Mouse (Mus musculus): ENCODE measurements around the gene D1Pas1. TPM values are rescaled to one million over a fixed set of nuclear protein-coding genes. Genes with fewer than 3 reads are reported as not detected.

Gene D1Pas1
- polyA plus RNA-seq, 1 experiment = 2.5 TPM

- no peak overlapping the region for H3K4me3 ChIP-seq (ENCODE audit: low read depth, low read length)
- no peak for TF ChIP-seq POLR2A (IDR thresholded peaks at IDR 0.05; ENCODE audit: insufficient read depth, low read length)
- no peak for TF ChIP-seq CTCF (IDR thresholded peaks at IDR 0.05; ENCODE audit: low read depth, low read length)
- no peak for TF ChIP-seq EP300 (IDR thresholded peaks at IDR 0.05; ENCODE audit: insufficient read depth, low read depth, low read length)
These were observed 12.6 kb upstream of the D1Pas1 start for GRCm38 (mm10) chr1:186954591-186954990.

GRCm38 (mm10) chr1:186959380-186959779 is 7.8 kb upstream of the D1Pas1 start:
- Histone ChIP-seq H3K4me3 (ENCODE audit: low read depth, low read length) (no peak overlapping the region), H3K9me3 (replicated peaks; ENCODE audit: control insufficient read depth, insufficient read depth, low read length, poor library complexity, severe bottlenecking) (no peaks in the 10 kb centered on the region), H3K27ac (ENCODE audit: insufficient read depth, low read length) (no peak overlapping the region), H3K27me3 (ENCODE audit: control insufficient read depth, insufficient read depth, low read length, poor library complexity, severe bottlenecking) (no peaks in the 10 kb centered on the region), H3K9ac (ENCODE audit: low read depth, poor library complexity, severe bottlenecking) (no peak overlapping the region), H3K4me1 (ENCODE audit: control insufficient read depth, insufficient read depth, low read length) (no peaks in the 10 kb centered on the region), H3K36me3 (ENCODE audit: control insufficient read depth, insufficient read depth, low read length, poor library complexity, severe bottlenecking) (no peaks in the 10 kb centered on the region)
- peak; percentile 65 for TF ChIP-seq CTCF (IDR thresholded peaks at IDR 0.05; ENCODE audit: low read depth, low read length)
- no peak for TF ChIP-seq EP300 (IDR thresholded peaks at IDR 0.05; ENCODE audit: insufficient read depth, low read depth, low read length)
- TF ChIP-seq POLR2A (IDR thresholded peaks at IDR 0.05; ENCODE audit: insufficient read depth, low read length) = no peak

More at GRCm38 (mm10) chr1:186954591-186954990, 12.6 kb upstream of the D1Pas1 start:
- H3K27ac ChIP-seq (ENCODE audit: insufficient read depth, low read length) = no peak overlapping the region
- no peaks in the 10 kb centered on the region for H3K4me1 ChIP-seq (ENCODE audit: control insufficient read depth, insufficient read depth, low read length)
- H3K9ac ChIP-seq (ENCODE audit: low read depth, poor library complexity, severe bottlenecking) = no peak overlapping the region
- no peaks in the 10 kb centered on the region for H3K27me3 ChIP-seq (ENCODE audit: control insufficient read depth, insufficient read depth, low read length, poor library complexity, severe bottlenecking)
- no peaks in the 10 kb centered on the region for H3K9me3 ChIP-seq (replicated peaks; ENCODE audit: control insufficient read depth, insufficient read depth, low read length, poor library complexity, severe bottlenecking)
- H3K36me3 ChIP-seq (ENCODE audit: control insufficient read depth, insufficient read depth, low read length, poor library complexity, severe bottlenecking) = no peaks in the 10 kb centered on the region

GRCm38 (mm10) chr1:186964143-186964875 is 2.9 kb upstream of the D1Pas1 start:
- H3K9ac ChIP-seq (ENCODE audit: low read depth, poor library complexity, severe bottlenecking) = no peak overlapping the region
- TF ChIP-seq POLR2A (IDR thresholded peaks at IDR 0.05; ENCODE audit: insufficient read depth, low read length) (no peak), CTCF (IDR thresholded peaks at IDR 0.05; ENCODE audit: low read depth, low read length) (no peak), EP300 (IDR thresholded peaks at IDR 0.05; ENCODE audit: insufficient read depth, low read depth, low read length) (no peak)
- H3K4me3 ChIP-seq (ENCODE audit: low read depth, low read length) = no peak overlapping the region
- H3K9me3 ChIP-seq (replicated peaks; ENCODE audit: control insufficient read depth, insufficient read depth, low read length, poor library complexity, severe bottlenecking) = peaks cover 10% of the 10 kb centered on the region
- H3K4me1 ChIP-seq (ENCODE audit: control insufficient read depth, insufficient read depth, low read length) = no peaks in the 10 kb centered on the region
- H3K36me3 ChIP-seq (ENCODE audit: control insufficient read depth, insufficient read depth, low read length, poor library complexity, severe bottlenecking) = no peaks in the 10 kb centered on the region
- H3K27ac ChIP-seq (ENCODE audit: insufficient read depth, low read length) = no peak overlapping the region
- H3K27me3 ChIP-seq (ENCODE audit: control insufficient read depth, insufficient read depth, low read length, poor library complexity, severe bottlenecking) = no peaks in the 10 kb centered on the region

GRCm38 (mm10) chr1:186967926-186968325 is 710 bp downstream of the D1Pas1 start:
- TF ChIP-seq EP300 (IDR thresholded peaks at IDR 0.05; ENCODE audit: insufficient read depth, low read depth, low read length) = no peak
- TF ChIP-seq POLR2A (IDR thresholded peaks at IDR 0.05; ENCODE audit: insufficient read depth, low read length) = no peak
- no peak for TF ChIP-seq CTCF (IDR thresholded peaks at IDR 0.05; ENCODE audit: low read depth, low read length)
- H3K27ac ChIP-seq (ENCODE audit: insufficient read depth, low read length) = no peak overlapping the region

GRCm38 (mm10) chr1:186976937-186977540 is 9.8 kb downstream of the D1Pas1 start:
- peaks cover 2% of the 10 kb centered on the region for H3K4me1 ChIP-seq (ENCODE audit: control insufficient read depth, insufficient read depth, low read length)
- H3K27me3 ChIP-seq (ENCODE audit: control insufficient read depth, insufficient read depth, low read length, poor library complexity, severe bottlenecking) = no peaks in the 10 kb centered on the region
- no peak overlapping the region for H3K9ac ChIP-seq (ENCODE audit: low read depth, poor library complexity, severe bottlenecking)
- H3K27ac ChIP-seq (ENCODE audit: insufficient read depth, low read length) = 0 out of 2 replicates have a peak overlapping the region, but pooled peaks have one; percentile 2
- H3K9me3 ChIP-seq (replicated peaks; ENCODE audit: control insufficient read depth, insufficient read depth, low read length, poor library complexity, severe bottlenecking) = no peaks in the 10 kb centered on the region
- no peak overlapping the region for H3K4me3 ChIP-seq (ENCODE audit: low read depth, low read length)
- peak; percentile 27; the same call in 1 of the 2 replicates for TF ChIP-seq EP300 (IDR thresholded peaks at IDR 0.05; ENCODE audit: insufficient read depth, low read depth, low read length)
- TF ChIP-seq CTCF (IDR thresholded peaks at IDR 0.05; ENCODE audit: low read depth, low read length) = no peak
- no peaks in the 10 kb centered on the region for H3K36me3 ChIP-seq (ENCODE audit: control insufficient read depth, insufficient read depth, low read length, poor library complexity, severe bottlenecking)

More at GRCm38 (mm10) chr1:186967926-186968325, 710 bp downstream of the D1Pas1 start:
- Histone ChIP-seq H3K4me1 (ENCODE audit: control insufficient read depth, insufficient read depth, low read length) (no peaks in the 10 kb centered on the region), H3K36me3 (ENCODE audit: control insufficient read depth, insufficient read depth, low read length, poor library complexity, severe bottlenecking) (no peaks in the 10 kb centered on the region), H3K9ac (ENCODE audit: low read depth, poor library complexity, severe bottlenecking) (peak overlapping the region; percentile 66), H3K9me3 (replicated peaks; ENCODE audit: control insufficient read depth, insufficient read depth, low read length, poor library complexity, severe bottlenecking) (peaks cover 13% of the 10 kb centered on the region), H3K27me3 (ENCODE audit: control insufficient read depth, insufficient read depth, low read length, poor library complexity, severe bottlenecking) (no peaks in the 10 kb centered on the region), H3K4me3 (ENCODE audit: low read depth, low read length) (peak overlapping the region; percentile 64)

- H3K36me3 ChIP-seq (ENCODE audit: control insufficient read depth, insufficient read depth, low read length, poor library complexity, severe bottlenecking) = no peaks in the 10 kb centered on the region
- H3K4me1 ChIP-seq (ENCODE audit: control insufficient read depth, insufficient read depth, low read length) = peaks cover 2% of the 10 kb centered on the region
- H3K4me3 ChIP-seq (ENCODE audit: low read depth, low read length) = no peak overlapping the region
- no peaks in the 10 kb centered on the region for H3K9me3 ChIP-seq (replicated peaks; ENCODE audit: control insufficient read depth, insufficient read depth, low read length, poor library complexity, severe bottlenecking)
- no peaks in the 10 kb centered on the region for H3K27me3 ChIP-seq (ENCODE audit: control insufficient read depth, insufficient read depth, low read length, poor library complexity, severe bottlenecking)
- no peak overlapping the region for H3K27ac ChIP-seq (ENCODE audit: insufficient read depth, low read length)
- H3K9ac ChIP-seq (ENCODE audit: low read depth, poor library complexity, severe bottlenecking) = no peak overlapping the region
- no peak for TF ChIP-seq EP300 (IDR thresholded peaks at IDR 0.05; ENCODE audit: insufficient read depth, low read depth, low read length)
- TF ChIP-seq POLR2A (IDR thresholded peaks at IDR 0.05; ENCODE audit: insufficient read depth, low read length) = no peak
- no peak for TF ChIP-seq CTCF (IDR thresholded peaks at IDR 0.05; ENCODE audit: low read depth, low read length)
These were observed 10.6 kb downstream of the D1Pas1 start for GRCm38 (mm10) chr1:186977801-186978200.

Data from ES-Bruce4 (cell line).